Mouse (Mus musculus) ES-E14 (cell line): ENCODE results near the gene F2rl1. TPM values are rescaled to one million over a fixed set of nuclear protein-coding genes. Genes with fewer than 3 reads are reported as not detected.

ENCODE experiments used
- DNase-seq: peaks from one replicate; pipeline ENCODE4 v3.0.0-alpha.2; 2013; ENCODE audit warnings: low read depth, low spot score
- H3K27ac ChIP-seq: 2 replicates; pipeline ENCODE4 v1.5.1; 2012; ENCODE audit warnings: low read depth, mild to moderate bottlenecking, low read length, moderate library complexity, mixed read lengths; ENCODE audit not compliant: poor library complexity, insufficient read depth, severe bottlenecking
- H3K36me3 ChIP-seq: 2 replicates; pipeline ENCODE4 v1.6.1; 2012; ENCODE audit warnings: mild to moderate bottlenecking, low read length, moderate library complexity, mixed read lengths; ENCODE audit not compliant: control insufficient read depth, poor library complexity, insufficient read depth, severe bottlenecking
- H3K4me1 ChIP-seq, 2 experiments: fragments of 150-350 bp in 1 of 2; sonication (generic) in 1 of 2; 2 replicates each; pipeline ENCODE4 v1.6.1; 2012; ENCODE audit warnings: low read length in 2 of 2, mild to moderate bottlenecking in 1 of 2, mixed read lengths in 1 of 2; ENCODE audit not compliant: control insufficient read depth in 2 of 2, insufficient read depth in 2 of 2, poor library complexity in 1 of 2
- H3K4me3 ChIP-seq, 2 experiments: fragments of 150-350 bp in 1 of 2; sonication (generic) in 1 of 2; 2 replicates each; pipeline ENCODE4 v1.5.1; 2012; ENCODE audit warnings: low read length in 2 of 2, low read depth in 1 of 2, mild to moderate bottlenecking in 1 of 2, mixed read lengths in 1 of 2; ENCODE audit not compliant: insufficient read depth in 1 of 2, poor library complexity in 1 of 2, severe bottlenecking in 1 of 2
- H3K9ac ChIP-seq: 2 replicates; pipeline ENCODE4 v1.6.1; 2012; ENCODE audit warnings: low read depth, mild to moderate bottlenecking, low read length, mixed read lengths; ENCODE audit not compliant: poor library complexity, insufficient read depth, severe bottlenecking
- H3K9me3 ChIP-seq: fragments of 150-350 bp; sonication (generic); 2 replicates; pipeline ENCODE4 v1.6.1; 2012; ENCODE audit warnings: low read depth, mild to moderate bottlenecking, low read length; ENCODE audit not compliant: control insufficient read depth, insufficient read depth
- CHD2 ChIP-seq: IDR thresholded peaks from 2 replicates; pipeline ENCODE4 v1.6.1; 2014; ENCODE audit warnings: mild to moderate bottlenecking, low read depth, low read length, inconsistent platforms
- HCFC1 ChIP-seq: IDR thresholded peaks from 2 replicates; pipeline ENCODE4 v1.6.1; 2012; ENCODE audit warnings: low read length, inconsistent platforms, borderline replicate concordance; ENCODE audit not compliant: insufficient read depth
- MAFK ChIP-seq: IDR thresholded peaks from 2 replicates; pipeline ENCODE4 v1.6.1; 2014; ENCODE audit warnings: mild to moderate bottlenecking, low read depth, low read length, inconsistent platforms; ENCODE audit not compliant: insufficient read depth
- ZC3H11A ChIP-seq: IDR thresholded peaks from 2 replicates; pipeline ENCODE4 v1.6.1; 2012; ENCODE audit warnings: low read depth, mild to moderate bottlenecking, inconsistent platforms, low read length, borderline replicate concordance
- ZNF384 ChIP-seq: IDR thresholded peaks from 2 replicates; pipeline ENCODE4 v1.6.1; 2012; ENCODE audit warnings: low read depth, low read length, inconsistent platforms
- in situ Hi-C, 2 experiments: fragments of 600-800 bp; cut with MboI; formaldehyde crosslinking; loops; one replicate each; pipeline ENCODE4 v1.15.1; 2025; ENCODE audit warnings: low sequenced_read_pairs in 2 of 2, inconsistent platforms in 1 of 2; ENCODE audit not compliant: unreplicated experiment in 2 of 2
- total RNA-seq: library from RNA; depleted of rRNA; stranded (reverse); fragments of 300-350 nt; gene quantifications from 2 replicates; pipeline ENCODE4 v1.2.3, GENCODE M21; 2012; rRNA removed

The F2rl1 gene
- total RNA-seq, 1 experiment, result 51.7 TPM

DNA sequence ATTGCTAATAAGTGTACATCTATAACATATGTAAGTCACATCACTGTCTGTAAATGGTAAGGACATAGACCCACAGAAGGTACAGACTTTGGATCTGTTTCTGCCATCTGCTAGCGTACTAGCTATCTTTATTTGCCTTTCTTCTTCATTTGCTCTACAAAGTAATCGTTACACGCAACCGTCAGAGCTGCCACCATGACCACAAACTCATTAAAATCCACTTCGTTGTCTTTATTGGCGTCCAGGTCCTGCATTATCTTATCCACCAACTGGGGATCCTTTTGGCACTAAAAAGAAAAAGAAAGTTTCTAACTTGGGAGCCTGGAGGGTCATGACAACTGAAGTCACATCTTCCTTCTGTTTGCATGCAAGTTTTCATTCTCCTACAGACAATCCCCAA is 47.9 kb downstream of the F2rl1 start:
- no peak overlapping the region for H3K4me3 ChIP-seq
- in situ Hi-C loops, result no loop called here
- no peak overlapping the region for H3K9ac ChIP-seq
- DNase-seq, result no peak
- no peak for TF ChIP-seq CHD2
- no peak for TF ChIP-seq ZC3H11A
- no peak for TF ChIP-seq MAFK
- no peak for TF ChIP-seq ZNF384
- TF ChIP-seq HCFC1, result no peak
- no peaks in the 10 kb centered on the region for H3K9me3 ChIP-seq
- H3K27ac ChIP-seq, result no peak overlapping the region
- no peaks in the 10 kb centered on the region for H3K36me3 ChIP-seq
- H3K4me1 ChIP-seq, result no peaks in the 10 kb centered on the region

DNA sequence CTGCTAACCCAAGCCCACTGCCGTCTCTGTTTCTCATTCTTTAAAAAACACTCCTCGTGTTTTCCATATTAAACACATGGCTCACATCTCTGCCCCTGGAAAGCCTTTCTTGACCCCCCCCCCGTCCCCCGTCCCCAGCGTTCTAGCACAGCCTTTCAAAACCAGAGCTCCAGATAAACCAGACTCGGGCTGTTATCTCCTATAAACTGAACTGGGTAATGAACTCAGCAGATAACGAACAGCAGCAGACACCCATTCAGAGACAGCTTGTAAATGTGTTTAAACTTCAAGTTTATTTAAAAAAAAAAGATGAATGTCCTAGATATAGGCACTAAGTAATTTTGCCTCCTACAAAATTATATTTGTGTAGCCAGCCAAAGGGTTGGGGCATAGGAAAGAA is 49.9 kb downstream of the F2rl1 start:
- in situ Hi-C loops, result no loop called here
- no peak overlapping the region for H3K9ac ChIP-seq
- TF ChIP-seq ZNF384, result no peak
- no peak for TF ChIP-seq MAFK
- no peak for TF ChIP-seq CHD2
- TF ChIP-seq HCFC1, result no peak
- TF ChIP-seq ZC3H11A, result no peak
- H3K4me1 ChIP-seq, result no peaks in the 10 kb centered on the region
- no peak overlapping the region for H3K4me3 ChIP-seq
- no peaks in the 10 kb centered on the region for H3K9me3 ChIP-seq
- no peak overlapping the region for H3K27ac ChIP-seq
- no peaks in the 10 kb centered on the region for H3K36me3 ChIP-seq
- no peak for DNase-seq

DNA sequence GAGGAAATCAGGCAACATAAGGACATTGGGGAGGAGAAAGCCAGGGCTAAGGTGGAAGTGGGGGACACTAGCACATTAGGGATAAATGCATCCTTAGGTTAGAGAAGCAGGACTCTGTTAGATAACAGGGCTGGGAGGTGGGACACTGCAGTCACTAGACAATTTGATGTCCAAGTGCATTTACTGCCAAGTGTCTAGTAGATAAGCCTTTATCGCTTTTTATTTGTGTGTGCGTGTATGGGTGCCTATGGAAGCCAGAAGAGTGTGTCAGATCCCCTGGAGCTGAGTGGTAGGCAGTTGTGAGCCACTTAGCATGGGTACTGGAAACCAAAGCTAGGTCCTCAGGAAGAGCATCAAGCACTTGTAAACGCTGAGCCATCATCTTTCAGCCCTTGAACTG is 50.7 kb downstream of the F2rl1 start:
- TF ChIP-seq ZNF384, result no peak
- no peak for TF ChIP-seq MAFK
- TF ChIP-seq HCFC1, result no peak
- TF ChIP-seq CHD2, result no peak
- TF ChIP-seq ZC3H11A, result no peak
- DNase-seq, result no peak
- H3K27ac ChIP-seq, result no peak overlapping the region

DNA sequence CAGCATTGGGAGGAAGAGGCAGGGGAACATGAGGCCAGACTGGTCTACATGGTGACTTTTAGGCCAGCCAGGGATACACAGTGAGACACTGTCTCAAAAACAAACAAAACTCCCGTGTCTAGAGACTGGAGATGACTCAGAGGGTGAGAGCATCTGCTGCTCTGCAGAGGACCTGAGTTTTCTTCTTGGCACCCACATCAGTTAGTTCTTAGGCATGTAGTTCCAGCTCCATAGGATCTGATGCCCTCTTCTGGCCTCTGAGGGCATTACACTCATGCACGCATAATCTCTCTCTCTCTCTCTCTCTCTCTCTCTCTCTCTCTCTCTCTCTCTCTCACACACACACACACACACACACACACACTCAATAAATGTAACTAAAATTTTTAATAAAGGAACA is 54.1 kb downstream of the F2rl1 start:
- Histone ChIP-seq H3K36me3 (no peaks in the 10 kb centered on the region), H3K27ac (no peak overlapping the region), H3K9ac (no peak overlapping the region), H3K9me3 (no peaks in the 10 kb centered on the region), H3K4me3 (no peak overlapping the region), H3K4me1 (no peaks in the 10 kb centered on the region)
- DNase-seq, result peak; percentile 29
- TF ChIP-seq ZNF384 (no peak), ZC3H11A (no peak), MAFK (no peak), HCFC1 (no peak), CHD2 (no peak)
- in situ Hi-C loops, result no loop called here

More for the DNA sequence above, 50.7 kb downstream of the F2rl1 start:
- no peak overlapping the region for H3K4me3 ChIP-seq
- no peaks in the 10 kb centered on the region for H3K9me3 ChIP-seq
- H3K36me3 ChIP-seq, result no peaks in the 10 kb centered on the region
- H3K9ac ChIP-seq, result no peak overlapping the region
- in situ Hi-C loops, result no loop called here
- H3K4me1 ChIP-seq, result no peaks in the 10 kb centered on the region

Other genes with a start within 250 kb of the F2rl1 start
- 3.8 and 4.7 TPM in 2 replicates for gene Zbed3, start 201.6 kb downstream of the F2rl1 start, total RNA-seq
- gene Aggf1, start 149.9 kb downstream of the F2rl1 start, total RNA-seq, result 40.7 and 50.1 TPM in 2 replicates
- gene Crhbp, start 80.3 kb downstream of the F2rl1 start, total RNA-seq, result 0.49 and 0.53 TPM in 2 replicates
- not detected in 2 replicates for gene S100z, start 46.5 kb downstream of the F2rl1 start, total RNA-seq
- gene F2r, start 93.3 kb upstream of the F2rl1 start, total RNA-seq, result 94.1 and 113 TPM in 2 replicates
- 0.21 and 0.27 TPM in 2 replicates for gene F2rl2, start 171.6 kb upstream of the F2rl1 start, total RNA-seq